Comparison of ENCODE assay signal across 9 mouse cellular contexts in the genomic region with DNA sequence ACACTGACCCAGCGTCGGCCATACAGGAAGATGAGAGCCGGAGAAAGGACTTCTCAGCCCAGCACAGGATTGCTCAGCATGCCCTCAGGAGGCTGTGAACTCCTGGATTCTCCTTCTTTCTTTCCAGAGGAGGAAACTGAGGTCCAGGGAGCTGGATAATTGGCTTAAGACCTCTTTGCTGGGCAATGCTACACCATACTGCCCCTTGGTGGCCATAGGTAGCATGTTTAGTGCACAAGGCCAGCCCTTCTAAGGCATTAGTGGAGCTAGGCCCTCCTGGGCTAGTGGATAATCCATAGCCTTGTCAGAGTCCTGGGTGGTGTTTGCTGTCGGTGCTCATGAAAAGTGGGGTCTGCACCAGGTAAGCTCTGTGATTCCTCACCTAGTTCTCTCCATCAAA. TPM values are rescaled to one million over a fixed set of nuclear protein-coding genes. Genes with fewer than 3 reads are reported as not detected.
DNase-seq lines count a peak whose midpoint lies in the region; ATAC-seq lines count a peak whose summit lies in the region.
"Had no signal": no experiment of that assay in that cellular context is flagged by ENCODE, and none has a peak within 500 bp of the region (broad histone marks: within the 10 kb centered on the region; RNA-seq: fewer than 3 reads in every experiment).

No protein-coding gene starts in this region.

- no peak overlapping the region for H3K27ac ChIP-seq in forebrain, embryonic 14.5 days (ENCODE audit: low read depth, low read length)
- no peak overlapping the region for H3K27ac ChIP-seq in forebrain, embryonic 12.5 days
- peak overlapping the region; percentile 98 for H3K27ac ChIP-seq in liver, embryonic 13.5 days

- H3K36me3 ChIP-seq in forebrain, embryonic 14.5 days (ENCODE audit: control insufficient read depth, insufficient read depth, low read length) = no peaks in the 10 kb centered on the region
- no peaks in the 10 kb centered on the region for H3K36me3 ChIP-seq in forebrain, embryonic 12.5 days (replicated peaks)
- no peaks in the 10 kb centered on the region for H3K36me3 ChIP-seq in liver, embryonic 13.5 days

- WGBS in forebrain, embryonic 14.5 days = 59% methylated on average over 4 of the region's 4 CpGs
- WGBS in forebrain, embryonic 12.5 days = 59% methylated on average over 4 of the region's 4 CpGs
- WGBS in liver, embryonic 13.5 days (ENCODE audit: insufficient replicate concordance) = 53% methylated on average over 4 of the region's 4 CpGs

- H3K4me2 ChIP-seq in forebrain, embryonic 14.5 days (ENCODE audit: low read length) = no peak overlapping the region
- no peak overlapping the region for H3K4me2 ChIP-seq in forebrain, embryonic 12.5 days
- no peak overlapping the region for H3K4me2 ChIP-seq in liver, embryonic 13.5 days

- DNase-seq in forebrain, embryonic 14.5 days (ENCODE audit: low spot score) = peak; percentile 19
- peak; percentile 44 to 50 for DNase-seq in right cerebral cortex, postnatal 10 days (ENCODE audit: low spot score in 2 of 2)
- no peak for DNase-seq in right cerebral cortex, adult 18-20 months
- DNase-seq in embryo, embryonic 10.5 days (ENCODE audit: low spot score) = peak; percentile 55
- peak; percentile 55 for DNase-seq in liver, embryonic 13.5 days
- no peak for DNase-seq in thymus, postnatal 36 days
- no peak for DNase-seq in testis, postnatal 10 days (ENCODE audit: low spot score)

- H3K4me3 ChIP-seq in forebrain, embryonic 14.5 days (ENCODE audit: low read depth, low read length) = no peak overlapping the region
- H3K4me3 ChIP-seq in forebrain, embryonic 12.5 days (replicated peaks) = no peak overlapping the region
- H3K4me3 ChIP-seq in liver, embryonic 13.5 days (replicated peaks) = no peak overlapping the region
- H3K4me3 ChIP-seq: megakaryocyte, embryonic 14.5 days had no signal

- no peaks in the 10 kb centered on the region for H3K4me1 ChIP-seq in forebrain, embryonic 14.5 days (ENCODE audit: control insufficient read depth, insufficient read depth, low read length)
- H3K4me1 ChIP-seq in forebrain, embryonic 12.5 days = no peaks in the 10 kb centered on the region
- H3K4me1 ChIP-seq in liver, embryonic 13.5 days (replicated peaks) = peaks cover 71% of the 10 kb centered on the region

- no peak for ATAC-seq in forebrain, embryonic 14.5 days
- ATAC-seq in forebrain, embryonic 12.5 days (ENCODE audit: low FRiP score) = no peak
- no peak for ATAC-seq in liver, embryonic 13.5 days (ENCODE audit: low read depth)

- H3K27me3 ChIP-seq in forebrain, embryonic 14.5 days (replicated peaks; ENCODE audit: control insufficient read depth, insufficient read depth, low read length) = no peaks in the 10 kb centered on the region
- H3K27me3 ChIP-seq in forebrain, embryonic 12.5 days = no peaks in the 10 kb centered on the region
- peaks cover 8% of the 10 kb centered on the region for H3K27me3 ChIP-seq in liver, embryonic 13.5 days

- no peaks in the 10 kb centered on the region for H3K9me3 ChIP-seq in forebrain, embryonic 14.5 days (replicated peaks; ENCODE audit: control insufficient read depth, low read length)
- H3K9me3 ChIP-seq in forebrain, embryonic 12.5 days = no peaks in the 10 kb centered on the region
- no peaks in the 10 kb centered on the region for H3K9me3 ChIP-seq in liver, embryonic 13.5 days (replicated peaks)
- H3K9me3 ChIP-seq: megakaryocyte, embryonic 14.5 days had no signal

- H3K9ac ChIP-seq in forebrain, embryonic 14.5 days (ENCODE audit: low read length) = no peak overlapping the region
- H3K9ac ChIP-seq in forebrain, embryonic 12.5 days = no peak overlapping the region
- peak overlapping the region; percentile 61 for H3K9ac ChIP-seq in liver, embryonic 13.5 days

RNA-seq across cellular contexts. Expression of a gene that starts 8.6 kb away (rescaled TPM):
- 23.9 and 27.7 TPM in 2 replicates for polyA plus RNA-seq in forebrain, embryonic 14.5 days (2014; fragmentation: Nextera tagmentation; extraction: Ambion mirVana)
- polyA plus RNA-seq in forebrain, embryonic 12.5 days (2016; fragmentation: Nextera tagmentation; extraction: Ambion mirVana) = 25.3 TPM in 2 replicates
- polyA plus RNA-seq in liver, embryonic 13.5 days (2015; fragmentation: Nextera tagmentation; extraction: Ambion mirVana) = 15.5 and 16.7 TPM in 2 replicates

RNA-seq across cellular contexts. Expression of a gene that starts 44.0 kb away (rescaled TPM):
- polyA plus RNA-seq in forebrain, embryonic 14.5 days (2014; fragmentation: Nextera tagmentation; extraction: Ambion mirVana) = 30.2 and 38.6 TPM in 2 replicates
- polyA plus RNA-seq in forebrain, embryonic 12.5 days (2016; fragmentation: Nextera tagmentation; extraction: Ambion mirVana) = 44.2 and 46.6 TPM in 2 replicates
- polyA plus RNA-seq in liver, embryonic 13.5 days (2015; fragmentation: Nextera tagmentation; extraction: Ambion mirVana) = 21.9 and 25.3 TPM in 2 replicates

RNA-seq across cellular contexts. Expression of a gene that starts 56.7 kb away (rescaled TPM):
- polyA plus RNA-seq in forebrain, embryonic 14.5 days (2014; fragmentation: Nextera tagmentation; extraction: Ambion mirVana) = 394 and 418 TPM in 2 replicates
- polyA plus RNA-seq in forebrain, embryonic 12.5 days (2016; fragmentation: Nextera tagmentation; extraction: Ambion mirVana) = 485 and 504 TPM in 2 replicates
- 184 and 217 TPM in 2 replicates for polyA plus RNA-seq in liver, embryonic 13.5 days (2015; fragmentation: Nextera tagmentation; extraction: Ambion mirVana)

Comparison
In these comparisons a context has a peak if more than half of its experiments do, and no peak if none do; other contexts are left out.
1. DNase-seq: peak in forebrain, embryonic 14.5 days (single experiment), right cerebral cortex, postnatal 10 days (2 of 2), embryo, embryonic 10.5 days (single experiment) and liver, embryonic 13.5 days (single experiment); none in right cerebral cortex, adult 18-20 months (single experiment), thymus, postnatal 36 days (0 of 2) and testis, postnatal 10 days (single experiment).